Mouse (Mus musculus): ENCODE data around the gene Tex44. TPM values are rescaled to one million over a fixed set of nuclear protein-coding genes. Genes with fewer than 3 reads are reported as not detected.
A peak's percentile ranks its signal among the peaks of the same experiment; 100 is the strongest.

Gene Tex44
- polyA plus RNA-seq, 1 experiment from 2014 or later: not detected

DNA sequence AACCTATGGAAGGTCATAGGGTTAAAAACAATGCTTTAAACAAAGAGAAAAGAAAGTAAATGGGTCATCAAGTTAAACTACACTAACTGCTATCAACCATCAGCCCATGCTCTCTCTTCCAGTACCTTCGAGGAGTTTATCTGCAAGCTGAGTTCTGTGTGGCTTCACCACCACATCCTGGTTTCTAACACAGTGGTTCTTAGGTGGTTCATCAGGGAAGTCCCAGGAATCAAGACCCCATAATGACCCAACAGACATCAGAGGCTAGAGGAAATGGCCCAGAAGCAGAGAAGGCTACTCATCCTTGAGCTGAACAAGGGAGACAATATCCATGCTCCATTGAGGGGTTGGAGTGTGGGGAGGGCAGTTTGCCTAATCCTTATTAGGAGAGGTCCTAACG is 11.0 kb upstream of the Tex44 start:
- H3K9ac ChIP-seq (replicated peaks; ENCODE audit: low read depth): no peak overlapping the region
- H3K9me3 ChIP-seq (ENCODE audit: low read length): no peaks in the 10 kb centered on the region
- TF ChIP-seq EP300 (IDR thresholded peaks at IDR 0.05) (no peak), CTCF (IDR thresholded peaks at IDR 0.05) (no peak)
- ATAC-seq: no peak
- H3K4me2 ChIP-seq (replicated peaks; ENCODE audit: low read depth, low read length): no peak overlapping the region
- H3K4me3 ChIP-seq (ENCODE audit: low read depth, low read length): no peak overlapping the region
- no peak for DNase-seq (ENCODE audit: low spot score)
- WGBS: 65% methylated on average over 2 of the region's 2 CpGs
- no peaks in the 10 kb centered on the region for H3K4me1 ChIP-seq (ENCODE audit: insufficient read depth, low read depth, low read length)
- H3K36me3 ChIP-seq (ENCODE audit: insufficient read depth, low read length): no peaks in the 10 kb centered on the region
- H3K27me3 ChIP-seq (replicated peaks; ENCODE audit: insufficient read depth, low read length): no peaks in the 10 kb centered on the region
- H3K27ac ChIP-seq (ENCODE audit: low read length): no peak overlapping the region

DNA sequence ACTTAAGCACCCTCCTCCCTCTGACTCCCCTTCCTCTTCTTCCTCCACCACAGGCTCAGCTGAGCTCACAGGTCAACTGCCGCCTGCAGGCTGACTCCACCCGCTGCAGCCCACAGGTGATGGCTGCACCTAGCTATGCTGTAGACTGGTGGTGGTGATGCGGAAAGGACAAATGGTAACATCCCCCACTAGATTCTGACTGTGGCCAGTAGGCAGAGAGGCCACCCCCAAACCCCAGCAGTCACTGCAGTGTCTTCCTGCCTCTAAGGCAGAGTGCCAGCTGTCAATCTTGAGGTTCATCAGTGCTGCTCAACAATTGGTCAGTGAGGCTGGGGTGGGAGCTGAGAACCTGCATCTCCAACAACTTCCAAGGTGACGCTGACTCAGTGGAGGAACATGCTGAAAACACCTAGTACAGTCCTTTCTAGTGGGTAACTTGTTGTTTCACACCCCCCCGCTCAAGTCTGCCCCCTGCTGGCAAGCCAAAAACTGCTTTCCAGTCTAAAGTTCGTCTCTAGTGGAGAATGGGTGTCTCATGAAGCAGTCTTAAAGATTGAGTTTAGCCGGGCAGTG is 10.4 kb upstream of the Tex44 start:
- H3K4me1 ChIP-seq (ENCODE audit: insufficient read depth, low read depth, low read length): no peaks in the 10 kb centered on the region
- no peak for TF ChIP-seq EP300 (IDR thresholded peaks at IDR 0.05)
- peak; percentile 61 for TF ChIP-seq CTCF (IDR thresholded peaks at IDR 0.05)
- no peak overlapping the region for H3K4me2 ChIP-seq (replicated peaks; ENCODE audit: low read depth, low read length)
- H3K9ac ChIP-seq (replicated peaks; ENCODE audit: low read depth): no peak overlapping the region
- DNase-seq (ENCODE audit: low spot score) (no peak), ATAC-seq (no peak)
- H3K27me3 ChIP-seq (replicated peaks; ENCODE audit: insufficient read depth, low read length): no peaks in the 10 kb centered on the region
- H3K4me3 ChIP-seq (ENCODE audit: low read depth, low read length): no peak overlapping the region
- H3K9me3 ChIP-seq (ENCODE audit: low read length): no peaks in the 10 kb centered on the region
- no peak overlapping the region for H3K27ac ChIP-seq (ENCODE audit: low read length)
- H3K36me3 ChIP-seq (ENCODE audit: insufficient read depth, low read length): no peaks in the 10 kb centered on the region
- 55% methylated on average over 7 of the region's 7 CpGs for WGBS

DNA sequence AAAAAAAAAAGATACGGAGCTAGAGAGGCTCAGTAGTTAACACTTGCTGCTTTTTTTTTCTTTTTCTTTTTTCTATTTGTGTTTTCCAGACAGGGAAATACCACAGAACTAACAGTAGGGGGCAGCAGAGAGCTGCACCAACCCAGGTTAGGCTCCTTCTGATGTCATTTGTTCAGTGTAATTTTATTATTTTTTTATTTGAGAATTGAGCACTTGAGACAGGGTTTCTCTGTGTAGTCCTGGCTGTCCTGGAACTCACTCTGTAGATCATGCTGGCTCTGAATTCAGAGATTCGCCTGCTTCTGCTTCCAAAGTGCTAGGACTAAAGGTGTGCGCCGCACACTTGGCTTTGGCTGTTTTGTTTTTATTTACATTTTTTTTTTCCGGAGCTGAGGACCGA is 9.8 kb upstream of the Tex44 start:
- Histone ChIP-seq H3K9me3 (ENCODE audit: low read length) (no peaks in the 10 kb centered on the region), H3K27ac (ENCODE audit: low read length) (no peak overlapping the region), H3K36me3 (ENCODE audit: insufficient read depth, low read length) (no peaks in the 10 kb centered on the region), H3K4me1 (ENCODE audit: insufficient read depth, low read depth, low read length) (no peaks in the 10 kb centered on the region), H3K4me3 (ENCODE audit: low read depth, low read length) (no peak overlapping the region), H3K4me2 (replicated peaks; ENCODE audit: low read depth, low read length) (no peak overlapping the region), H3K9ac (replicated peaks; ENCODE audit: low read depth) (no peak overlapping the region), H3K27me3 (replicated peaks; ENCODE audit: insufficient read depth, low read length) (no peaks in the 10 kb centered on the region)
- peak; percentile 80 for TF ChIP-seq CTCF (IDR thresholded peaks at IDR 0.05)
- TF ChIP-seq EP300 (IDR thresholded peaks at IDR 0.05): no peak
- DNase-seq (ENCODE audit: low spot score): peak; percentile 85
- 56% methylated on average over 6 of the region's 6 CpGs for WGBS
- ATAC-seq: no peak; the same call in 1 of the 2 replicates

DNA sequence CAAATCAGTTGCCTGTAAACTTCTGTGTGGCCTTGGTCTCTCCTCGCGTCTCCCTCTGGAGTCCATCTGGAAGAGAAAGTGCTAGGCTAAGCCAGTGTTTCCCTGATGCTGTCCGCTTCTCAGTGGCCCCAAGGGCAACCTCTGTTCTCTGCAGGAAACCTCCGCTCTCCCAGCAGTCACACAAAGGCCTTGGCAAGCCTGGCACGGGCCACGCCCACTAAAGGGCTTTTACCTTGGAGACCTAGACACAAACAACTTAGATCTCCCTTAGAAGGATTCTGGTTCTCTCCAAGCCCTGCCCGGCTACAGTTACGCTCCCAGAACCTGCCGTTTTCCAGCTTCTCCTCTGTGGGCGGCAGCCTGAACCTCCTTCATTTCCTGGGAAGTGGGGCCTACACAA is 5.1 kb upstream of the Tex44 start:
- TF ChIP-seq EP300 (IDR thresholded peaks at IDR 0.05) (no peak), CTCF (IDR thresholded peaks at IDR 0.05) (no peak)
- Histone ChIP-seq H3K9ac (replicated peaks; ENCODE audit: low read depth) (no peak overlapping the region), H3K4me2 (replicated peaks; ENCODE audit: low read depth, low read length) (no peak overlapping the region), H3K27ac (ENCODE audit: low read length) (no peak overlapping the region), H3K36me3 (ENCODE audit: insufficient read depth, low read length) (no peaks in the 10 kb centered on the region), H3K4me3 (ENCODE audit: low read depth, low read length) (no peak overlapping the region), H3K4me1 (ENCODE audit: insufficient read depth, low read depth, low read length) (no peaks in the 10 kb centered on the region), H3K27me3 (replicated peaks; ENCODE audit: insufficient read depth, low read length) (no peaks in the 10 kb centered on the region), H3K9me3 (ENCODE audit: low read length) (no peaks in the 10 kb centered on the region)
- 42% methylated on average over 10 of the region's 10 CpGs for WGBS
- ATAC-seq (peak; percentile 68), DNase-seq (ENCODE audit: low spot score) (peak; percentile 55)

DNA sequence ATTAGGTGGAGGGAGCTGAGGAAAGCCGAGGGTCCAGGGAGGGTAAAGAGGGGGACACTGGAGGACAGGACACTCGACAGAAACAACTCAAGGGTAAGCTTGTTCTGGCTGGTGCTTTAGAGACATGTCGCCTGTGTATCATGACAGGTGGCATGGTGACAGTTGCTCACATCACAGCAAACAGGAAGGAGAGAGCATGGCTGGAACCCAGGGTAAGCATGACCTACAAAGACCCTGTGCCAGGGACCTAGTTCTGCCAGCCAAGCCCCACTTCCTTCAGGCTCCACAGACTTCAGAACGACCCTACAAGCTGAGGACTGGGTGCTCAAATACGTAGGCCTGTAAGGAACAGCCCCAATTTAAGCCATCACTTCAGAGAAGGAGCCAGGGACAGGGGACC is 2.2 kb upstream of the Tex44 start:
- Histone ChIP-seq H3K27ac (ENCODE audit: low read length) (no peak overlapping the region), H3K27me3 (replicated peaks; ENCODE audit: insufficient read depth, low read length) (no peaks in the 10 kb centered on the region), H3K4me2 (replicated peaks; ENCODE audit: low read depth, low read length) (no peak overlapping the region), H3K4me3 (ENCODE audit: low read depth, low read length) (no peak overlapping the region), H3K36me3 (ENCODE audit: insufficient read depth, low read length) (no peaks in the 10 kb centered on the region), H3K9me3 (ENCODE audit: low read length) (no peaks in the 10 kb centered on the region), H3K4me1 (ENCODE audit: insufficient read depth, low read depth, low read length) (no peaks in the 10 kb centered on the region), H3K9ac (replicated peaks; ENCODE audit: low read depth) (no peak overlapping the region)
- 64% methylated on average over 5 of the region's 5 CpGs for WGBS
- no peak for ATAC-seq
- TF ChIP-seq CTCF (IDR thresholded peaks at IDR 0.05): no peak
- TF ChIP-seq EP300 (IDR thresholded peaks at IDR 0.05): no peak
- no peak for DNase-seq (ENCODE audit: low spot score)

DNA sequence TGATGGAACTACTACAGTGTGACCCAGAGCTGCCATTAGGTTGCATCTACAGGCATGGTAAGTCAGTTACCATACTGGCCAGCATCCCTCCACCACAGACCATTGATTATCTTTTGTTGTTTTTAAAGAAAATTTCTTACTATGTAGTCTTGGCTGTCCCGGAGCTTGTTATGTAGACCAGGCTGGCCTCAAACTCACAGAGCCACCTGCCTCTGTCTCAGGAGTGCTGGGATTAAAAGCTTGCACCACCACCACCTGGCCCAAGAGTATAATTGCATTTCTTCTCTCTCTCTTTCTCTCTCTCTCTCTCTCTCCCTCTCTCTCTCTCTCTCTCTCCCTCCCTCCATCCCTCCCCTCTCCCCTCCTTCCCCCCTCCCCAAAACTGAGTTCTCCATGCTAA is 1.8 kb upstream of the Tex44 start:
- no peak for ATAC-seq
- TF ChIP-seq CTCF (IDR thresholded peaks at IDR 0.05) (no peak), EP300 (IDR thresholded peaks at IDR 0.05) (no peak)
- Histone ChIP-seq H3K4me3 (ENCODE audit: low read depth, low read length) (no peak overlapping the region), H3K9ac (replicated peaks; ENCODE audit: low read depth) (no peak overlapping the region), H3K4me1 (ENCODE audit: insufficient read depth, low read depth, low read length) (no peaks in the 10 kb centered on the region), H3K27me3 (replicated peaks; ENCODE audit: insufficient read depth, low read length) (no peaks in the 10 kb centered on the region), H3K36me3 (ENCODE audit: insufficient read depth, low read length) (no peaks in the 10 kb centered on the region), H3K27ac (ENCODE audit: low read length) (no peak overlapping the region), H3K9me3 (ENCODE audit: low read length) (no peaks in the 10 kb centered on the region), H3K4me2 (replicated peaks; ENCODE audit: low read depth, low read length) (no peak overlapping the region)
- DNase-seq (ENCODE audit: low spot score): no peak
- WGBS: 62% methylated on average over 1 of the region's 1 CpGs

Data from lung, postnatal 0 days (tissue).